Mouse (Mus musculus) kidney, embryonic 14.5 days (tissue): ENCODE measurements around the gene Pkp4. TPM values are rescaled to one million over a fixed set of nuclear protein-coding genes. Genes with fewer than 3 reads are reported as not detected.

Experiments
- ATAC-seq: fragments of 200-750 bp; cut with Nextera tagmentation; 2 replicates; pipeline ENCODE4 v1.8.0; 2017; ENCODE audit warnings: moderate number of reproducible peaks, mild to moderate bottlenecking, moderate TSS enrichment, moderate library complexity; ENCODE audit not compliant: low FRiP score, low TSS enrichment
- H3K27ac ChIP-seq: fragments of 300-500 bp; sonication (generic); 2 replicates; pipeline ENCODE4 v1.5.1; 2014; ENCODE audit warnings: low read depth, mild to moderate bottlenecking, low read length, moderate library complexity, mixed read lengths
- H3K27me3 ChIP-seq: fragments of 300-500 bp; sonication (generic); 2 replicates; pipeline ENCODE4 v1.6.1; 2014; ENCODE audit warnings: mild to moderate bottlenecking, low read length; ENCODE audit not compliant: control insufficient read depth, insufficient read depth
- H3K36me3 ChIP-seq: fragments of 300-500 bp; sonication (generic); 2 replicates; pipeline ENCODE4 v1.6.1; 2014; ENCODE audit warnings: low read length, mixed read lengths; ENCODE audit not compliant: control insufficient read depth, insufficient read depth
- H3K4me1 ChIP-seq: fragments of 300-500 bp; sonication (generic); 2 replicates; pipeline ENCODE4 v1.6.1; 2014; ENCODE audit warnings: low read length, mixed read lengths; ENCODE audit not compliant: control insufficient read depth, insufficient read depth
- H3K4me2 ChIP-seq: fragments of 300-500 bp; sonication (generic); replicated peaks from 2 replicates; pipeline ENCODE4 v1.6.1; 2014; ENCODE audit warnings: low read depth, mild to moderate bottlenecking, low read length
- H3K4me3 ChIP-seq: fragments of 300-500 bp; sonication (generic); 2 replicates; pipeline ENCODE4 v1.5.1; 2014; ENCODE audit warnings: mild to moderate bottlenecking, low read length
- H3K9ac ChIP-seq: fragments of 300-500 bp; sonication (generic); 2 replicates; pipeline ENCODE4 v1.6.1; 2014; ENCODE audit warnings: low read depth, mild to moderate bottlenecking, low read length, moderate library complexity
- H3K9me3 ChIP-seq: fragments of 300-500 bp; sonication (generic); 2 replicates; pipeline ENCODE4 v1.6.1; 2016; ENCODE audit warnings: low read length; ENCODE audit not compliant: control insufficient read depth
- WGBS: fragments of 180-500 bp; shearing (Covaris S2); extraction: QIAGEN DNeasy Blood & Tissue Kit; methylation state at CpG from one replicate; pipeline ENCODE4 v1.1.7; 2014; 5-methylcytosine and 5-hydroxymethylcytosine counted together
- polyA plus RNA-seq: library from polyadenylated mRNA; unstranded; fragments of >200 nt; fragmentation: Nextera tagmentation; extraction: Ambion mirVana; gene quantifications from 2 replicates; pipeline ENCODE4 v1.2.1, GENCODE M21; 2014

Gene Pkp4
- polyA plus RNA-seq, 1 experiment from 2014 or later, result 29.7 TPM

DNA sequence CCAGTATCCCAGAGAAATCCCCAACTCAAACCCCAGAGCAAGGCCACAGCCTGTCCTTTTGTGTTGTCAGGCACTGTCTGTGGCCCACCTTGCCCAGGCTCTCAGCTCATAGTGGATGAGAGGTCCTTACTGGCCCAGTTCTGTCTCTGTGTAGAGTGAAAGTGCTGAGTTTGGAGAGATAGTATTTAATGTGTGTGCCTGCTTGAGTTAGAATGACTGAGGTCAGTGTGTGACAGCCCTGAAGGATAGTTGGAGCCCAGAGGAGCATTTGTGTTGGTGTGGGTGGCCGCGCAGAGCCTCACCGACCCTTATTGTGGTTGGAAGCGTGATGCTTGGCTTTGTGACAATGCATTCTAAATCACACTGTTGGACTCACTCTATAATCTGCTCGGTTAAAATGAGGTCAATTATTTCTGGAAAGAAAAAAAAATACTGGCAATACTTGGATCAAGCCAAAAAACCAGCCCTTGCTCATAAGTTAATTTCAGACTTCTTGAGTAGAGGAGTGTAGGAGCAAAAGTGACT, 29.1 kb downstream of the Pkp4 start:
- ATAC-seq, result no peak
- no peak overlapping the region for H3K9ac ChIP-seq
- H3K4me2 ChIP-seq, result no peak overlapping the region
- no peaks in the 10 kb centered on the region; the same call in 1 of the 2 replicates for H3K36me3 ChIP-seq
- no peak overlapping the region for H3K4me3 ChIP-seq
- no peaks in the 10 kb centered on the region for H3K9me3 ChIP-seq
- 71% methylated on average over 5 of the region's 5 CpGs for WGBS
- no peaks in the 10 kb centered on the region for H3K4me1 ChIP-seq
- peak overlapping the region; percentile 24; the same call in 1 of the 2 replicates for H3K27ac ChIP-seq
- no peaks in the 10 kb centered on the region for H3K27me3 ChIP-seq

DNA sequence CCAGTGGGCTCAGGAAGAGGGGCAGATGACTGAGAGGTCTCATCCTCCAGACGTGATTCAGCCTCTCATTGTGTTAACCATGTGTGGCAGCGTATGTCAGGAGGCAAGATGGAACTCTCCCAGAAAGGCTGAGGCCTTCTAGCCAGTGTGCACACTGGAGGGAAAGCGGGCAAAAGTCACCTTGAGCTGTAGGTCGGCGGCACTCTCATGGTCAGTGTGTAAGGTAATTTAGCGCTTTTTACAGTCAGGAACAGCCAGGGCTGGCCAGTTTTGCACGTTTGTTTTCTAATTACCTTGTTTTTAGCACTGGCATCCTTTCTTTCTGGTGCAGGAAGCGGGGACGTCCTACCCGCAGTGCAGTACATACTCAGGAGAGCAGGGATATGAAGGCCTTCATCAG, 29.5 kb downstream of the Pkp4 start:
- 84% methylated on average over 10 of the region's 10 CpGs for WGBS
- H3K4me2 ChIP-seq, result no peak overlapping the region
- H3K27me3 ChIP-seq, result no peaks in the 10 kb centered on the region
- H3K27ac ChIP-seq, result no peak overlapping the region
- no peak overlapping the region for H3K4me3 ChIP-seq
- ATAC-seq, result no peak
- no peak overlapping the region for H3K9ac ChIP-seq
- no peaks in the 10 kb centered on the region; the same call in 1 of the 2 replicates for H3K36me3 ChIP-seq
- H3K9me3 ChIP-seq, result no peaks in the 10 kb centered on the region
- no peaks in the 10 kb centered on the region for H3K4me1 ChIP-seq

DNA sequence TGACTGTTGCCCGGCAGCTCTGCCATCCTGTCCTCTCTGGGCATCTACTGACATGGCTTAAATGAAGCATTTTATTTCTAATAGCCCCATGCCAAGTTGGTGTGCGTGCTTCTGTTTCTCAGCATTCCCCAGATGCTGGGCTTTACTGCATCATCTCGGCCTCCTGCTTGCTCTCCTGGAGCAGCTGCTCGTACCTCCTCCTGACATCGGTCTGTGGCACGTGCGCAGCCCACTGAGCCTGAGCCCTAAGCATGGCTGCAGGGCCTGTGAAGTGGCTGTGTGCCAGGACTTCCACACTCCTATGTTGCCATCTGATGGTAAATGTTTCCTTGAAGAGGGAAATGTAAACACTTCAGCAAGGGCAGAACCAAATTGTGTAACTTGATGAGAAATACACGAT, 30.8 kb downstream of the Pkp4 start:
- no peaks in the 10 kb centered on the region for H3K9me3 ChIP-seq
- H3K4me2 ChIP-seq, result no peak overlapping the region
- no peaks in the 10 kb centered on the region for H3K27me3 ChIP-seq
- no peak overlapping the region for H3K27ac ChIP-seq
- H3K4me1 ChIP-seq, result no peaks in the 10 kb centered on the region
- ATAC-seq, result no peak
- H3K36me3 ChIP-seq, result no peaks in the 10 kb centered on the region; the same call in 1 of the 2 replicates
- H3K4me3 ChIP-seq, result no peak overlapping the region
- H3K9ac ChIP-seq, result no peak overlapping the region
- WGBS, result 87% methylated on average over 8 of the region's 8 CpGs

DNA sequence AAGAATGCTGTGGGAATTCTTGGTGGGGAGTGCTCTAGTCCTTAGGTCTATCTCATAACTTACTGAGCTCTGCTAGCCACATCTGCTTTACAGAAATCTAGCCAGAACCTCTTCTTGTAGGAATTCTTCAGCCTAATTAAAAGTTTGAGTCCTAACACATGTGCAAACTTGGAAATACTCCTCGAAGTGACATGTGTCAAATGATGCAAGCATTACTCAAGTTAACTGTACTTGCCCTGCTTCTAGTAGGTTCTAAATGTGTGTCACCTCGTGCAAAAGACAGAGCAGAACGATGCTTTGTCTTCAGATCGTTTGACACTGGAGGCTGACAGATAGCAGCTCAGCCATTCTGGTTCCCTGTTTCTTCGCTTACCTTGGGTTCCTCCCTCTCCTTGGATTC, 32.5 kb downstream of the Pkp4 start:
- WGBS, result 62% methylated on average over 5 of the region's 5 CpGs
- Histone ChIP-seq H3K9ac (no peak overlapping the region), H3K27me3 (no peaks in the 10 kb centered on the region), H3K4me2 (no peak overlapping the region), H3K36me3 (no peaks in the 10 kb centered on the region; the same call in 1 of the 2 replicates), H3K27ac (no peak overlapping the region), H3K9me3 (no peaks in the 10 kb centered on the region), H3K4me3 (no peak overlapping the region), H3K4me1 (no peaks in the 10 kb centered on the region)
- no peak for ATAC-seq

DNA sequence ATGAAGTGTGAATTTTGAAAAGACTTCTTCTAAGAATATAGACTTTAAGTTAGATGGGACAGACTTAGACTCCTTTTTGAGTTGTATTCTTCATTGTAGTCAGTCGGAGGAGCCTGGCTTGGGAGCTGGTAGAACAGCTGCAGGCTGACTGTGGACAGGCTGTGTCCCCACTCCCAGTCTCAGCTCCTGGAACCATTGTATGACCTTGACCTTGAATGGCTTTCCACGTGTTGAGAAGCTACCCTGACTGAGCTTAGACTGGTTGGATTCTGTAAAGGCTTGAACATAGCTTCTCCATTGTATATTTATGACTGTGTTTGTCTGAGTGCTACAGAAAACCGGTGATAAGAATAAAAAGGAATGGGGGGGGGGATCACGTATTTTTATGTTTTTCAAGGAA, 36.5 kb downstream of the Pkp4 start:
- Histone ChIP-seq H3K27ac (no peak overlapping the region), H3K27me3 (no peaks in the 10 kb centered on the region), H3K9me3 (no peaks in the 10 kb centered on the region), H3K4me2 (no peak overlapping the region), H3K4me3 (no peak overlapping the region), H3K36me3 (no peaks in the 10 kb centered on the region; the same call in 1 of the 2 replicates), H3K4me1 (no peaks in the 10 kb centered on the region), H3K9ac (no peak overlapping the region)
- ATAC-seq, result no peak
- WGBS, result 88% methylated on average over 4 of the region's 4 CpGs

DNA sequence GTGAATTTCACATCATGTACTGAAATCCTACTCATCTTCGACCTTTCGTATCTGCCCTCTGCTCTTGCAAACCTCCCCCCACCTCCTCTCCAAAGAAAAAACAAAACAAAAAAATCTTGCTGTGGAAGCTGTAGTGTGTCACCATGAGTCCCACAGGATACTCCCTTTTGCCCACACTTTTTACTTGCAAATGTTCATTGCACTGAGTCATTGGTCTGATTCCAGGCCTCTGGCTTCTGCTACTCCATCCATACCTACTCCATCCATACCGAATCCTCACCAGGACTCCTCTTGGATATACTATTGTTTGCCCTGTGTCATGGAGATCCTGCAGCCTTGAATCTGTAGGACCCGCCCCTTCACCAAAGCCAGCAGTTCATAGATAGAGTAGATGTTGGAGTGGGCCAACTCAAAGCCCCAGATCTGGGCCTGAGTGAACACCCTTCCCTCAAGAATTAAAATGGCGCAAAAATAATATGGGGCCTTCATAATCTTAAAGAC, 38.9 kb downstream of the Pkp4 start:
- no peaks in the 10 kb centered on the region for H3K9me3 ChIP-seq
- H3K9ac ChIP-seq, result no peak overlapping the region
- no peak overlapping the region for H3K4me3 ChIP-seq
- WGBS, result 96% methylated on average over 5 of the region's 5 CpGs
- H3K4me1 ChIP-seq, result peaks cover 9% of the 10 kb centered on the region; the same call in 1 of the 2 replicates
- no peak for ATAC-seq
- H3K36me3 ChIP-seq, result no peaks in the 10 kb centered on the region
- no peaks in the 10 kb centered on the region for H3K27me3 ChIP-seq
- no peak overlapping the region for H3K4me2 ChIP-seq
- H3K27ac ChIP-seq, result no peak overlapping the region

DNA sequence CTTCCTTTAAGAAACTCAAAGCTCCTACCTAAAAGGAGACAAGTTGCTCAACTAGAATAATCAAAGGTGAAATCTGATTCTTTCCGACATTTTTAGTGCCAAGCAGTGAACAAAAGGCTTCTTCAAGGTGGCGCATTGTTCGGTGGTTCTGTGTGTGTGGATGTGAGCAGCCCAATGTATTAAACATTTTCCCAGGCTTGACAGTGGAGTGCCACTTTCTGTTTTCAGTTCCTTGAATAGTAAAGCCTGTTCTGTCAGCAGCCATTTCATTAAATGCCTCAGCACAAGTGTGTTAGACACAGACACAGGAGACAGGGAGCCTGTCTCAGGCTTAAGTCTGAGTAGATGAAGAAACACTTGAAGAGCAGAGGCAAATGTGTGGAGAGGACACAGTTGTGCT, 39.9 kb downstream of the Pkp4 start:
- no peaks in the 10 kb centered on the region for H3K36me3 ChIP-seq
- H3K4me2 ChIP-seq, result no peak overlapping the region
- no peaks in the 10 kb centered on the region for H3K9me3 ChIP-seq
- no peak overlapping the region for H3K9ac ChIP-seq
- 61% methylated on average over 3 of the region's 3 CpGs for WGBS
- H3K27me3 ChIP-seq, result no peaks in the 10 kb centered on the region
- H3K4me1 ChIP-seq, result peaks cover 9% of the 10 kb centered on the region; the same call in 1 of the 2 replicates
- no peak for ATAC-seq
- no peak overlapping the region for H3K4me3 ChIP-seq
- no peak overlapping the region for H3K27ac ChIP-seq

DNA sequence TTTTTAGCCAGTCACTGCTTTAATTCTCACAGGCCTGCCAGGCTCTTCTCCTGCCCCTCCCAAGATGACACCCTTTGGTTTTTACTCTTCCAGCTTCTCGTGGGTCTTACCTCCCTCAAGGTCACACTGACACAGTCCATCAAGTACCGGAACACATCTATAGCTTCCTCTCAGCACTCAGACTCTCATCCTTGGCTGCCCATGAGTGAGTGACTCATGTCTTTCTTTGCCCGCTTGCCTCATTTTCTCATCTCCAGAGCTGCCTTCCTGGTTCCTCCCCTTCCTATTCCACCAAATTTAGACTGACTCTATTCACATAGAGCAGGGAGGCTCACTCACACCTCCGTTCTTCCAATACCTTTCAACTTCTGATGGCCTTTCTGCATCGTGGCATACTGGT, 42.3 kb downstream of the Pkp4 start:
- H3K4me1 ChIP-seq, result peaks cover 16% of the 10 kb centered on the region
- ATAC-seq, result peak; percentile 15; the same call in 1 of the 2 replicates
- WGBS, result 42% methylated on average over 5 of the region's 5 CpGs
- H3K36me3 ChIP-seq, result no peaks in the 10 kb centered on the region
- no peak overlapping the region for H3K9ac ChIP-seq
- H3K4me2 ChIP-seq, result no peak overlapping the region
- no peaks in the 10 kb centered on the region for H3K27me3 ChIP-seq
- H3K27ac ChIP-seq, result no peak overlapping the region
- H3K9me3 ChIP-seq, result no peaks in the 10 kb centered on the region
- no peak overlapping the region for H3K4me3 ChIP-seq

DNA sequence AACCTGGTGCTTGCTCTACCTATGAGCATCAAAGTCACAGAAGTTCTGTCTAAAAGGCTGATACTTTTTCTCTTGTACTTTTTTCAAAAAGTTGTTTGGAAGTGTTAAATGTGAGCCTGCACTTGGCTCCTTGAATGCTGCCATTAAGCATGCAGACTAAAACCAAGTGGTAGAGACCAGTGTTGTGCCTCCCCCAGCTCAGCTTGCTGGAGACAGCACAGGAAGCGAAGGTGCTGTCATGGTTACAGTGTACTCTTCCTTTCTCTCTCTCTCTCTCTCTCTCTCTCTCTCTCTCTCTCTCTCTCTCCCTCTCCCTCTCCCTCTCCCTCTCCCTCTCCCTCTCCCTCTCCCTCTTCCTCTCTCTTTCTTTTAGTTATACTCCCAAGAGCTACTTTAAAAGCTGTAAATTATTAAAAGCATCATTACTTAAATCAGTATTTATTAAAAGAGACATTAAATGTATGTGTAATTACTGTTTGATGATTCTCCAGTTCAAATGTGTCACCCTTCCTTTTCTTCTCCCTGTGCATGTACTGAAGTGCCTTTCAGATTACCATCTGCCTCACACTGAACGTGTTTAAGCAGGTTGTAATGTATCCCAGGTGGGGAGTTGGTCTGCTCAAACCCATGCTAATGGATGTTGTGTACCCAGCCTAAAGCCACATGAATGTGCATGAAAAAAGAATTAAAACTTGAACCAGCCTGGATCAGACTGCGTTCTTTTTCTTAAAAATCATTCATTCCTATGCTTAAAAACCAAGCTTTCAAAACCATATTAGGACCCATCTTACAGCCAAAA, 43.2 kb downstream of the Pkp4 start:
- peak; percentile 66; the same call in 1 of the 2 replicates for ATAC-seq
- Histone ChIP-seq H3K27me3 (no peaks in the 10 kb centered on the region), H3K9ac (no peak overlapping the region), H3K36me3 (no peaks in the 10 kb centered on the region), H3K9me3 (no peaks in the 10 kb centered on the region), H3K27ac (no peak overlapping the region), H3K4me1 (peaks cover 19% of the 10 kb centered on the region), H3K4me3 (no peak overlapping the region), H3K4me2 (no peak overlapping the region)
- 59% methylated on average over 3 of the region's 3 CpGs for WGBS
